Comparison of ENCODE assay signal across 9 mouse cellular contexts in genomic region chr8:12073311-12073999, GRCm38 (mm10).
DNase-seq lines count a peak whose midpoint lies in the region; ATAC-seq lines count a peak whose summit lies in the region.
"Had no signal": no experiment of that assay in that cellular context is flagged by ENCODE, and none has a peak within 500 bp of the region (broad histone marks: within the 10 kb centered on the region; RNA-seq: fewer than 3 reads in every experiment).

No protein-coding gene starts in this region.

- H3K4me2 ChIP-seq in hindbrain, embryonic 15.5 days, result no peak overlapping the region
- no peak overlapping the region for H3K4me2 ChIP-seq in hindbrain, embryonic 11.5 days (replicated peaks; ENCODE audit: low read depth, low read length)
- no peak overlapping the region for H3K4me2 ChIP-seq in hindbrain, embryonic 16.5 days (ENCODE audit: low read length)
- H3K4me2 ChIP-seq: midbrain, embryonic 11.5 days had no signal

- H3K9ac ChIP-seq in hindbrain, embryonic 15.5 days, result no peak overlapping the region
- H3K9ac ChIP-seq in hindbrain, embryonic 11.5 days (ENCODE audit: low read depth, low read length), result no peak overlapping the region
- H3K9ac ChIP-seq in hindbrain, embryonic 16.5 days (ENCODE audit: low read depth, low read length), result no peak overlapping the region

- no peak overlapping the region for H3K4me3 ChIP-seq in hindbrain, embryonic 15.5 days
- H3K4me3 ChIP-seq in hindbrain, embryonic 11.5 days (ENCODE audit: low read depth, low read length), result no peak overlapping the region
- H3K4me3 ChIP-seq in hindbrain, embryonic 16.5 days (ENCODE audit: low read length), result no peak overlapping the region

- peak; percentile 17; the same call in 1 of the 2 replicates for ATAC-seq in hindbrain, embryonic 15.5 days (ENCODE audit: low FRiP score, low read depth)
- no peak for ATAC-seq in hindbrain, embryonic 11.5 days (ENCODE audit: low FRiP score)
- no peak for ATAC-seq in hindbrain, embryonic 16.5 days

- no peak for DNase-seq in hindbrain, embryonic 11.5 days (ENCODE audit: low spot score)
- peak; percentile 61 to 73 for DNase-seq in frontal cortex, postnatal 36 days (ENCODE audit: low spot score in 2 of 2)
- DNase-seq in left cerebral cortex, adult 18-20 months (ENCODE audit: low spot score in 2 of 2), result peak; percentile 69 to 73
- peak; percentile 48 to 65 for DNase-seq in right cerebral cortex, postnatal 10 days (ENCODE audit: low spot score in 2 of 2)
- DNase-seq in urinary bladder, postnatal 36 days (ENCODE audit: low spot score in 2 of 2), result no peak
- no peak for DNase-seq in cerebellum, adult 8-10 months

- no peak overlapping the region for H3K27ac ChIP-seq in hindbrain, embryonic 15.5 days (replicated peaks)
- no peak overlapping the region for H3K27ac ChIP-seq in hindbrain, embryonic 11.5 days (ENCODE audit: low read depth, low read length)
- H3K27ac ChIP-seq in hindbrain, embryonic 16.5 days (ENCODE audit: low read depth, low read length), result no peak overlapping the region

- H3K9me3 ChIP-seq in hindbrain, embryonic 15.5 days, result no peaks in the 10 kb centered on the region
- no peaks in the 10 kb centered on the region for H3K9me3 ChIP-seq in hindbrain, embryonic 11.5 days (ENCODE audit: control insufficient read depth, low read length)
- no peaks in the 10 kb centered on the region for H3K9me3 ChIP-seq in hindbrain, embryonic 16.5 days (ENCODE audit: control insufficient read depth, low read length)

- H3K36me3 ChIP-seq in hindbrain, embryonic 15.5 days, result no peaks in the 10 kb centered on the region
- H3K36me3 ChIP-seq in hindbrain, embryonic 11.5 days (ENCODE audit: control insufficient read depth, insufficient read depth, low read length), result no peaks in the 10 kb centered on the region
- no peaks in the 10 kb centered on the region for H3K36me3 ChIP-seq in hindbrain, embryonic 16.5 days (ENCODE audit: control insufficient read depth, insufficient read depth, low read length)

- 0 out of 2 replicates have a peak, but pooled peaks cover 4% of the 10 kb centered on the region for H3K27me3 ChIP-seq in hindbrain, embryonic 15.5 days
- H3K27me3 ChIP-seq in hindbrain, embryonic 11.5 days (ENCODE audit: control insufficient read depth, insufficient read depth, low read length), result no peaks in the 10 kb centered on the region
- no peaks in the 10 kb centered on the region; the same call in 1 of the 2 replicates for H3K27me3 ChIP-seq in hindbrain, embryonic 16.5 days (replicated peaks; ENCODE audit: control insufficient read depth, insufficient read depth, low read length)

- WGBS in hindbrain, embryonic 15.5 days, result 76% methylated on average over 6 of the region's 6 CpGs
- 74% methylated on average over 6 of the region's 6 CpGs for WGBS in hindbrain, embryonic 11.5 days
- WGBS in hindbrain, embryonic 16.5 days, result 65% methylated on average over 6 of the region's 6 CpGs

- H3K4me1 ChIP-seq in hindbrain, embryonic 15.5 days (replicated peaks), result peaks cover 8% of the 10 kb centered on the region; the same call in 1 of the 2 replicates
- H3K4me1 ChIP-seq in hindbrain, embryonic 11.5 days (replicated peaks; ENCODE audit: control insufficient read depth, insufficient read depth, low read length), result no peaks in the 10 kb centered on the region
- no peaks in the 10 kb centered on the region for H3K4me1 ChIP-seq in hindbrain, embryonic 16.5 days (ENCODE audit: control insufficient read depth, insufficient read depth, low read depth, low read length)

Comparison
In these comparisons a context has a peak if more than half of its experiments do, and no peak if none do; other contexts are left out.
1. DNase-seq: peak in frontal cortex, postnatal 36 days (2 of 2), left cerebral cortex, adult 18-20 months (2 of 2) and right cerebral cortex, postnatal 10 days (2 of 2); none in hindbrain, embryonic 11.5 days (single experiment), urinary bladder, postnatal 36 days (0 of 2) and cerebellum, adult 8-10 months (single experiment).